Mouse (Mus musculus) kidney, postnatal 10 days (tissue): ENCODE data around the gene Gpc4.

Experiments
- DNase-seq: peaks from one replicate; pipeline ENCODE4 v3.0.0; 2021; ENCODE audit warnings: mixed read lengths

The Gpc4 gene

GRCm38 (mm10) chrX:52145563-52145962 is 19.5 kb downstream of the Gpc4 start:
- DNase-seq, result no peak

GRCm38 (mm10) chrX:52144491-52144890 is 20.6 kb downstream of the Gpc4 start:
- DNase-seq, result no peak

GRCm38 (mm10) chrX:52140316-52140715 is 24.7 kb downstream of the Gpc4 start:
- DNase-seq, result no peak

GRCm38 (mm10) chrX:52138461-52139075 is 26.5 kb downstream of the Gpc4 start:
- DNase-seq, result no peak

- no peak for DNase-seq
Measured at GRCm38 (mm10) chrX:52138033-52138432, 27.0 kb downstream of the Gpc4 start.

- DNase-seq, result no peak
Measured at GRCm38 (mm10) chrX:52136525-52136924, 28.5 kb downstream of the Gpc4 start.

GRCm38 (mm10) chrX:52129604-52130003 is 35.4 kb downstream of the Gpc4 start:
- no peak for DNase-seq

GRCm38 (mm10) chrX:52128794-52129193 is 36.3 kb downstream of the Gpc4 start:
- DNase-seq, result peak; percentile 47

GRCm38 (mm10) chrX:52113651-52114050 is 51.4 kb downstream of the Gpc4 start:
- DNase-seq, result no peak

- no peak for DNase-seq
Measured at GRCm38 (mm10) chrX:52109663-52110062, 55.4 kb downstream of the Gpc4 start.

- no peak for DNase-seq
Measured at GRCm38 (mm10) chrX:52108966-52109365, 56.1 kb downstream of the Gpc4 start.

GRCm38 (mm10) chrX:52103771-52104170 is 61.3 kb downstream of the Gpc4 start:
- no peak for DNase-seq

- no peak for DNase-seq
Measured at GRCm38 (mm10) chrX:52101940-52102339, 63.1 kb downstream of the Gpc4 start.

GRCm38 (mm10) chrX:52101445-52101844 is 63.6 kb downstream of the Gpc4 start:
- no peak for DNase-seq

GRCm38 (mm10) chrX:52087726-52088348 is 77.2 kb downstream of the Gpc4 start:
- DNase-seq, result peak; percentile 54

- no peak for DNase-seq
Measured at GRCm38 (mm10) chrX:52086885-52087573, 78.0 kb downstream of the Gpc4 start.

GRCm38 (mm10) chrX:52083557-52083956 is 81.5 kb downstream of the Gpc4 start:
- no peak for DNase-seq

GRCm38 (mm10) chrX:52072410-52072809 is 92.6 kb downstream of the Gpc4 start:
- DNase-seq, result no peak

- DNase-seq, result peak; percentile 32
Measured at GRCm38 (mm10) chrX:52053416-52053815, 111.6 kb downstream of the Gpc4 start.

GRCm38 (mm10) chrX:52052011-52052410 is 113.0 kb downstream of the Gpc4 start:
- DNase-seq, result peak; percentile 73

- DNase-seq, result no peak
Measured at GRCm38 (mm10) chrX:52050941-52051340, 114.1 kb downstream of the Gpc4 start.

GRCm38 (mm10) chrX:52039875-52040274 is 125.2 kb downstream of the Gpc4 start:
- DNase-seq, result no peak

GRCm38 (mm10) chrX:52030146-52030545 is 134.9 kb downstream of the Gpc4 start:
- no peak for DNase-seq

GRCm38 (mm10) chrX:52017660-52018059 is 147.4 kb downstream of the Gpc4 start:
- DNase-seq, result peak; percentile 48
